Mouse (Mus musculus) hindbrain, embryonic 12.5 days (tissue): ENCODE measurements around the gene Vmn2r39. TPM values are rescaled to one million over a fixed set of nuclear protein-coding genes. Genes with fewer than 3 reads are reported as not detected.
"Not testable (repeated sequence)": the region's sequence is repeated elsewhere in the genome, so short reads cannot be mapped to it uniquely, and the experiment has no call there.

Source experiments
- ATAC-seq: fragments of 200-750 bp; cut with Nextera tagmentation; 2 replicates; pipeline ENCODE4 v1.8.0; 2017; ENCODE audit warnings: moderate TSS enrichment; ENCODE audit not compliant: low FRiP score
- H3K27ac ChIP-seq: fragments of 300-500 bp; sonication (generic); 2 replicates; pipeline ENCODE4 v1.5.1; 2016; ENCODE audit warnings: mild to moderate bottlenecking
- H3K27me3 ChIP-seq: fragments of 300-500 bp; sonication (generic); 2 replicates; pipeline ENCODE4 v1.6.1; 2016; ENCODE audit warnings: mild to moderate bottlenecking
- H3K36me3 ChIP-seq: fragments of 300-500 bp; sonication (generic); 2 replicates; pipeline ENCODE4 v1.6.1; 2016; ENCODE audit warnings: mild to moderate bottlenecking
- H3K4me1 ChIP-seq: fragments of 300-500 bp; sonication (generic); 2 replicates; pipeline ENCODE4 v1.6.1; 2016
- H3K4me2 ChIP-seq: fragments of 300-500 bp; sonication (generic); replicated peaks from 2 replicates; pipeline ENCODE4 v1.6.1; 2016; ENCODE audit warnings: mild to moderate bottlenecking
- H3K4me3 ChIP-seq: fragments of 300-500 bp; sonication (generic); 2 replicates; pipeline ENCODE4 v1.5.1; 2016; ENCODE audit warnings: mild to moderate bottlenecking
- H3K9ac ChIP-seq: fragments of 300-500 bp; sonication (generic); 2 replicates; pipeline ENCODE4 v1.6.1; 2016; ENCODE audit warnings: mild to moderate bottlenecking, moderate library complexity
- H3K9me3 ChIP-seq: fragments of 300-500 bp; sonication (generic); replicated peaks from 2 replicates; pipeline ENCODE4 v1.6.1; 2016; ENCODE audit warnings: mild to moderate bottlenecking
- WGBS: fragments of 180-500 bp; shearing (Covaris S2); methylation state at CpG from one replicate; pipeline ENCODE4 v1.1.7; 2016; 5-methylcytosine and 5-hydroxymethylcytosine counted together
- polyA plus RNA-seq: library from polyadenylated mRNA; unstranded; fragments of >200 nt; fragmentation: Nextera tagmentation; extraction: Ambion mirVana; gene quantifications from 2 replicates; pipeline ENCODE4 v1.2.1, GENCODE M21; 2016

Gene Vmn2r39
- not detected in 2 replicates for polyA plus RNA-seq

DNA sequence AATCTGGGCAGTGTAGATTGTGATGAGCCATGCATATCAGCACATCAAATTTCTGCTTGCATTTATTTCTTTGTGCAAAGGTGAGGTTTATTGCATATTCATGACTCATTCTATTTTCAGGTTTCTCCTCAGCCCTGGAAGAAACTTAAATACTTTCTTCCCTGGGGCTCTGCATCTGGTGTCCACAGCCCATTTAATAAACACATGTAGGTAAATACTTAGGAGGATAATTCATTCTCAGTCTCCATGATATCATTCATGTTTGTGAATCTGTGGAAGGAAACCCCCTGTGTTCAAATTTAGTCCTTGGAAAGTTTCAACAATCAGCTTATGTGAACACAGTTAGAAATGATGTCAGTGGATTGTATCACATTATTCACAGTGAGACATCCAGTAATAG lies at the start of gene Vmn2r39:
Vmn2r39 (minus strand) TSS at position 101 of the 400 bp plus-strand sequence.
- H3K9ac ChIP-seq, H3K4me3 ChIP-seq, ATAC-seq, H3K4me1 ChIP-seq, H3K4me2 ChIP-seq, H3K27me3 ChIP-seq, H3K36me3 ChIP-seq, H3K9me3 ChIP-seq, H3K27ac ChIP-seq: not testable (repeated sequence)

DNA sequence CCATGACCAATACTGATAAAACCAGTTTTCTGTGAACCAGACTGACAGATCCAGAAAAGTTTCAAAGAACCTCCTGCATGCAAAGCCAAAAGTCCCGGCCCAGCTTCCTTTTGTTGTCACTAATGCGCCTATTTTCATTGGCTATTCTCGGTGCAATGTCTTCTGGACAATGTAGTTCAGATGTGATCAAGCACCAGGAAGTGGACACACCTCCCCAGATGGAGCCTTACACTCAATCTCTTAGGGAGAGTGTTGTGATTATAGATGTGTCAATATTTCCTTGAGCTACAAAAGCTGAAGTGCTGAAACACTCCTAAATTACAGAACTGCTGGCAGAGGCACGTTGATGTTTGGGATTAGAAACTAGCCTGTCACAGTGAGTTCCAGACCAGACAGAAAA lies 34.8 kb upstream of the Vmn2r39 start:
- not testable (repeated sequence) for H3K36me3 ChIP-seq, H3K4me2 ChIP-seq, H3K4me1 ChIP-seq, H3K4me3 ChIP-seq, H3K9ac ChIP-seq, H3K27ac ChIP-seq, H3K9me3 ChIP-seq, ATAC-seq, H3K27me3 ChIP-seq
- 86% methylated on average over 4 of the region's 4 CpGs for WGBS

Other genes starting within 250 kb of the Vmn2r39 start
- gene Vmn2r40, start 99.4 kb downstream of the Vmn2r39 start, polyA plus RNA-seq: not detected in 2 replicates
- not detected in 2 replicates for gene Vmn2r38, start 67.1 kb upstream of the Vmn2r39 start, polyA plus RNA-seq
- not detected in 2 replicates for gene Vmn2r37, start 192.9 kb upstream of the Vmn2r39 start, polyA plus RNA-seq